Mouse (Mus musculus) spleen, adult 2 months (tissue): Measurements from ENCODE around the gene Spcs2.

Experiments used
- CTCF ChIP-seq: fragments of 200-500 bp; IDR thresholded peaks from 2 replicates; pipeline ENCODE4 v1.5.1; 2011; ENCODE audit warnings: mild to moderate bottlenecking, inconsistent platforms; ENCODE audit not compliant: insufficient read depth, insufficient read length, insufficient replicate concordance; ENCODE audit errors: extremely low read depth
- POLR2A ChIP-seq: fragments of 200-500 bp; IDR thresholded peaks from 2 replicates; pipeline ENCODE4 v1.6.1; 2011; ENCODE audit warnings: low read depth, low read length, inconsistent platforms

DNA sequence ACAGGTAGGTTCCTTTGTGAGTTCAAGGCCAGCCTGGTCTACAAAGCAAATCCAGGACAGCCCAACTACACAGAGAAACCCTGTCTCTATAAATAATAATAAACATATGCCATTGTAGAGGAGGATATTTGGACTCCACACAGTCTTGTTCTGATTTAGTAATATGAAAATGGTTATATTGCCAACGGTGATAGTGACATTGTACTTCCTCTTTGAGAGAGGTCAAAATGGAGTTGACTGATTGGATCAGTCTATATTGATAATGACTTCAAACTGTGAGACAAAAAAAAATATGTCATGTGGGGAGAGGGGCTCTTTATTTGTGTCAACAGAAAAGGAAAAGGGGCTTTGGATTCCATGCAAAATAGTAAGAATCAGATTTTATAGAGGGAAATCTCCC lies 57.9 kb downstream of the Spcs2 start:
- TF ChIP-seq CTCF = no peak
- TF ChIP-seq POLR2A = no peak
